Mouse (Mus musculus): ENCODE measurements around the gene Cyfip1.

Cyfip1 gene

DNA sequence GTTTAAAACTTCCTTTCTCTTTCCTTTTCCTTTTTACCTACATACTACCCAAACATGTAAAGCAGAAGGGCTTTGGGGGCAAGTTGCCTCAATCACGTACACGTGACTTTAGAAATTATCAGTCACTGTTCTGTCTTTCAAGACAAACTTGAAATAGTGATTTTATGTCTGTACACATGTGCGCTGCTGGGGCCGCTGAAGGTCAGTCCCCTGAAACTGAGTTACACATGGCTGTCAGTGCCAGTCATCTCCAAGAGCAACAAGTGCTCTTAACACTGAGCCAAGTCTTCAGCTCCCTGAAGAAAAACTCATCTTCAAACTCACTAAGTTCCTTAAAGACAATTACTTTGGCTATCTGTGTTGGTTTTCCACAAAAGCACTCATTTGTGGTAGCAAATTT, 116.4 kb downstream of the Cyfip1 start:
- no peak for DNase-seq

DNA sequence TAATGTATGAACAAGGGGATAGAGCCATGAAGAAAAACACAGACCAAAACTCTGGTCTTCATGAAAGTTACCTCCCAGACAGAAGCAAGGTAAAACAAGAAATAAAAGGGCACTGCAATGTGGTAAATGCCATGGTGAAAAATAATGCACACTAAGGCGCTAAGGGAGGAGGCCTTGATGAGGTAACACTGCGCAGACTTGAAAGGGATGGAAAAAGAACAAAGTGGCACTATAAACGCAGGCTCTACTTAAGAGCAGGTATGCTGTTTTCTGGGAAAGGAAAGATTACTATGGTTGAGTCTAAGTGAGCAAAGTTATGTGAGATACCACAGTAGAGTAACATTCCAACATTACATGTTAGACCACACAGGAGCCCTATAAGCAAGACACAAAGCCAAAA, 118.3 kb downstream of the Cyfip1 start:
- DNase-seq = no peak

DNA sequence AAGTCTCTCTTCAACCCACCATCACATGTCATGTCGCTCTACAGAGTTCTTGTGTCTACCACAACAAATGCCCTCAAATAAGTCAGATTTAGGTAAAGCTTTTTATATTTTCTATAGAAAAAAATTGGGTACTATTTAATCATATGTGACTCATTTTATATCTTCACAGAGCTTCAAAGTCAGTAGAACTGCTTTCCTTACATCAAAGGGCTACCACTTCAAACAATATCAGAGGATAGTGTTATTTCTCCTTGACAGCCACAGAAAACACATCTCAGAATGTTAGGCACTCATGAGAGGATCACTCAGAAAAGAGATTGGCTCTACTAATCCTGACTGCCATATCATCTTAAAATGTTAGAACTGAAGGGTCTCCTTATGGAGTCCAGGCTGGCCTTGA, 119.0 kb downstream of the Cyfip1 start:
- DNase-seq = no peak

DNA sequence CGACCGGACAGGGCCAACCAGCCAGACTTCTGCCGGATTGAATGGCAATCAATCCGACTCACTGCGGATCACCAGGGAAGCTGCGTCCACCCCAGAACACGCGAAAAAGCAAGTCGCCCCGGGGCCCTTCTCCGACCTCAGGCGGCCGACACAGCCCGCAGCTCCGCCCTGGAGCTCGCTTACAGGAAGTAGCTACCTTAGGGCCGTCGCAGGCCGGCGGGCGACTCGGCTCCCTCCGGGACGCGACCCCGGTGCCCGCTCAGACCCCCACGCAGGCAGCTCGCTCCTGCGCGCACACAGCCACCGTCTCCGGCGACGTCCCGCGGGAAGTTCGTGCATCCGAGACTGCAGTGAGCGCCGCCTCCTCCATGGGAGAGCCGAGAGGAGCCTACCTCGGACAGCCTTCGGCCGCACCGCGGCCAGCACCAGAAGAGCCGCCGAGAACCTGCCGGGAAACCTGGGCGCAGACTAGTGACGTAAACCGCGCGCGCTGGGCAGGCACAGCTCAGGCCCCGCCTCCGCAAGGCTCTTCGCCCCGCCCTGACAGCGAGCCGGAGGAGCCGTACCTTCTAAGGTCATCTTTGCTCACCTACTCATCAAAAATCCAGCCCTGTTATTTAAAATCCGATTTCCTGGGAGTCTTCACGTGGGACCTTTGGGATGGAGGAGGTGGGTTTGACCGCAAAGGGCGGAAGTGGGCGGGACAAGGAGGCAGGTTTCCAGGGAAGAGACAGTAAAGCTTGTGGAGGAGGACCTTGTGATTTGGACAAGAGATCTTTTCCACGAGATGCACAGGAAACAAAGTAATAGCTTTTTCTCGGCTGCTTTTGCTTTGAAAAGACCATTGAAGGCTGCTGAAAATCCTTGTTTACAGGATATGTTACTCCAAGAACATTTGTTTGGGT, 120.7 kb downstream of the Cyfip1 start, which contains the start of gene Nipa2:
Gene Nipa2, minus strand, starts transcription at position 473 of the 905 bp plus-strand sequence.
- DNase-seq = peak; percentile 92

DNA sequence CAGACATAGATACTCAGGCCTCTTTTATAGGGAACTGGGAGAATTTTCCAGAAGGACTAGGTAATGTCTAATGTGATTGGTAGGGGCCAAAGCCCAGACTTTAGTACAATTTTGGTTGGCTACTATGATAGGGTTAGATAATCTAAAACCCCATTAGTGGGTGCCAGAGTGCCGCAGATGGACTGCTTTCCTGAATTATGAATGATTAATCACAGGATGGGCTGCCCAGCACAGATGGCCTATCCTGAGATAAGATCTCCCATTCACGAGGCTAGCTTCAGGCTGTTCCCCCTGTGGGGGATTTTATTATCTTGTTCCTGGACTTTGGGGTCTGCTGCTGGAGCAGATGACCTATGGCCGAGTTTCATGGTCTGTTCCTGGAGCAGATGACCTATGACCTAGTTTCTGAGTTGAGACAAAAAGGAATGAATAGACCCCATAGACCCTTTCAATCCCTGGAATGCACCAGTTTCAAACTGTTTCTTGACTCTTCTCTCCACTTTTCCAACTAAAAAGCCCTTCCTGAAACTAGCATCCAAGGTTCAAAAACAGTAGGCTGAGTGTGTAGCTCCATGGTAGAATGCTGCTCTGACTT, 125.4 kb downstream of the Cyfip1 start:
- no peak for DNase-seq

DNA sequence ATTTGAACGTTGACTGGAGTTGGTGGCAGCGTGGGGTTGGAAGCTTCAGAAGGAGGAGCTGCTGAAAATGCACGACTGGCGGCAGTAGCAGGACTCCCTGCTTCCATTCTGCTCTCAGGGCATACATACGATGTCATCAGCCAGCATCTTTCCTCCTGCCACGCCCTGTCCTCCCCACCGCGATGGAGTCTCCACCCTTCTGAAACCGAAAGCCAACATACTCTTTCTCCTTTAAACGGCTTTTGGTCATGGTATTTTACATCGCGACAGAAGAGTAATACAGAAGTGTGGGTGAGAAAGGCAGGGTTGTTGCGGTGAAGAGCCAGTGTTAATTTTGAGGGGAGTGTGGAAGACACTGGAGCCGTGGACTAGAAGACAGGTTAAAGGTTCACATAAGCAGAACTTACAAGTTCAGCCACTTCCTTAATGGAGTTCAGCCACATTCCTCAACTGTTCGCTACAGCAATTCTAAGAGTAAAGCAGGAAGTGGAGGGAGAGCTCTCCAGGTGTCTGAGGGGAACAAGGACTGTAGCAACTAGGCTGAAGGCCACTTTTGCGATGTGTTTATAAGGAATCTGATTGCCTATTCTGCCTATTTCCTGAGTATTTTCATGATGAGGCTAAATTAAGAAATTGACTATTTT, 126.8 kb downstream of the Cyfip1 start:
- DNase-seq = no peak

DNA sequence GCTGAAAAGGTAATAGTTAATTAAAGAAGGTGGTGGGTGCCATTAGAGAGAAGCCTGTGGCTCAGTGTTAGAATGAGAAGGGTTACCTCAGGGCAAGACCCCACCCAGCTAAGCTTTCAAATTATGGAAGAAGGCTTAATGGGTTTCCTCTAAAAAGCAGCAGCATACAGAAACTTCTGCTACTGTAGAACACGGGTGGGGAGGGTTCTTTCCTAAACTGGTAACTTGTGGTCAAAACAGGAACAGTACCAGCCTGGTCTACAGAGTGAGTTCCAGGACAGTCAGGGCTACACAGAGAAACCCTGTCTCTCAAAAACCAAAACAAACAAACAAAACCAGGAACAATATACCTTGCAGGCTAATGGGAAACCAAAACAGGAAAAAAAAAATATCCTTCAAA, 127.9 kb downstream of the Cyfip1 start:
- DNase-seq = no peak

DNA sequence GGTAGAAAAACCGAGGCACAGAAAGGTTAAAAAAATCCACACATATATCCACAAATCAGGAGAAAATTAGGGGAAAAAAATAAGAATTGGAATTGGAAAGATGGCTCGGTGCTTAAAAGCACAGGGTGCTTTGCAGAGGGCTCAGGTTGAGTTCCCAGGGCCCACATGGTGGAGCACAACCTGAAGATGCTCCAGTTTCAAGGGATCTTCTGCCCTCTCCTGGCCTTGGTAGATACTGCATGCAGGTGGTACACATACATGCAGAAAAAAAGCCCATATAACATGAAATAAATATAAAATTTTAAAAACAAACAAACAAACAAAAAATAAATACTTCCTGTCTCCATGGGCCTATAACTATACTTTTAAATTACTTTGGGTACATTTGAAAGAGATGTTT, 132.9 kb downstream of the Cyfip1 start:
- no peak for DNase-seq

DNA sequence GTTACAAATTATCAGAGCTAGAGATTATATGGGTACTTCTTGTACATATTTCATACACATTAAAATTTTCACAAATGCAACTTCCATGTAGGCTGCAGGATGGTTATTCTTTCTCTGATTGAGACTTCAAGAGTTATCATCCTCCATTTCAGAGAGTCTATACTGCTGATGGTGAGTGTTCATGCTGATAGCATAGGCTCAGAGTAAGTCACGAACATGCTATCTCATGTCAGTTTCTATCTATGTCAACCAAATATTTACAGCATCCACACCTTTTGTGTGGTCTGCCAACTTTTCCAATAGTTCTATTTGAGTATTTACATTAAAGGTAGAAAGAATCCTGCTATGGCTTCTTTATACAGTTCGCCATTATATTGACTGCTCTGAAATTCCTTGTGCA, 140.0 kb downstream of the Cyfip1 start:
- no peak for DNase-seq
